Mouse (Mus musculus) bone marrow macrophage, adult 2 months (primary cell): ENCODE measurements around the gene Tmem95. TPM values are rescaled to one million over a fixed set of nuclear protein-coding genes. Genes with fewer than 3 reads are reported as not detected.

Experiments used
- H3K27ac ChIP-seq: 2 replicates; pipeline ENCODE4 v1.5.1; 2012; ENCODE audit warnings: low read depth, low read length; ENCODE audit not compliant: insufficient read depth
- H3K4me1 ChIP-seq: 2 replicates; pipeline ENCODE4 v1.6.1; 2012; ENCODE audit warnings: low read length; ENCODE audit not compliant: control insufficient read depth, insufficient read depth
- H3K4me3 ChIP-seq: 2 replicates; pipeline ENCODE4 v1.5.1; 2012; ENCODE audit warnings: mild to moderate bottlenecking, low read length, moderate library complexity; ENCODE audit not compliant: insufficient read depth
- CTCF ChIP-seq: IDR thresholded peaks from 2 replicates; pipeline ENCODE4 v1.5.1; 2012; ENCODE audit warnings: low read depth, mild to moderate bottlenecking, low read length, moderate library complexity
- POLR2A ChIP-seq: IDR thresholded peaks from 2 replicates; pipeline ENCODE4 v1.6.1; 2012; ENCODE audit warnings: mild to moderate bottlenecking, low read depth, low read length, borderline replicate concordance
- polyA plus RNA-seq: library from polyadenylated mRNA; stranded (reverse); fragments of >200 nt; gene quantifications from 2 replicates; pipeline ENCODE4 v1.2.4, GENCODE M21; 2012; ENCODE audit not compliant: missing spikeins, insufficient read depth, insufficient read length

The Tmem95 gene
- polyA plus RNA-seq, 1 experiment = not detected

DNA sequence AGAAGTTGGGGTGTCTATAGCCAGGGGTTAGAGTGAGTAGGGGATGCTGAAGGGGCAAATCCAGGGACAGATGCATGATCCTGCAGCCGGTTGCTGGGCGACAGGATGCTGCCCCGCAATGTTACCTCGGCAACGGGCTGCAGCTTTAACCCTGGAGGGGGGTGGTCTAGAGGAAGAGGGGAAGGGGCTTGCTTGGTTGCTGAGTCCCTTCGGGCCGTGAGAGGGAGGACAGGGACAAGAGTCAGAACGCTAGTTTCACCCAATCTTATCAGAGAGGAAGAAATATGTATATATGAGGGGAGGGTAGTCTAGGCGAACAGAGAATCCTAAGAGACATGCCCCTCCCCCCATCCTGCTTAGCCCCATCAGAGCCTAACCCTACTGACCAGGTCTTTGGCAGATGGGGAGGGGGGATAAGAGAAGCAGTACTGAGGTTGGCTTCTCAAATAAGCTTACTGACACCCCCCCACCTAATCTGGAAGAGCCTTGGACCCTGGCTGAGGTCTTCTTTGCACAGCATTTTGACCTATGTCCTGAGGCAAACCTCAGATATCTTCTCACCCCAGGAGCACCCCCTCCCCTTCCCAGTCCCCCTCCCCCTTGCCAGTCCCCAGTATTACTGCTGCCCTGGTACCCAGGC lies 42.4 kb downstream of the Tmem95 start:
- peaks cover 5% of the 10 kb centered on the region; the same call in 1 of the 2 replicates for H3K4me1 ChIP-seq
- no peak overlapping the region for H3K4me3 ChIP-seq
- H3K27ac ChIP-seq = no peak overlapping the region
- TF ChIP-seq CTCF (no peak), POLR2A (no peak)

DNA sequence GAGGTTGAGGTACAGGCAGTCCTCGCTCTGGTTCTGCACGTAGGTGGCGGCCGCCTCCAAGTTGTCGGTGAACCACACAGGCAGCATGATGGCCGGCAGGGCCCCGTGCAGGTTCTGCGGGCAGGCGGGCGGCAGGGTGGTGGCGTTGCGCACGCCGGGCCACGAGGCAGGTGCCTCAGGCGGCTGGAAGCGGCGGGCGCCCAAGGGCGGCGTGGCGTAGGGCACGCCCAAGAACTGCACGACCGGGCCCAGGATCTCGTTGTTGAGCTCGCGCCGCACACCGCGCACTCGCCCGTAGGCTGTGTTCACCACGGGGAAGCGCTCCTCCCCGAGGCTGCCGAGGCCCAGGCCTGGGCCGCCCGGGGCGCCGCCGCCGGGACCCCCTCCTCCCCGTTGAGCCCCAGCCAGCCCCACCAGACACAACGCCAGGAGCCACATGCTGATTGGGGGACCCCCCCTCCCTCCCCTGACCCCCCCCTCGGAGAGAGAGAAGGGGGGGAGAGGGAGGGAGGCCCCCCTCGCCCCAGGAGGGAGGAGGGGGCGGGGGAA lies 43.7 kb downstream of the Tmem95 start:
- Histone ChIP-seq H3K4me3 (no peak overlapping the region), H3K27ac (no peak overlapping the region), H3K4me1 (0 out of 2 replicates have a peak, but pooled peaks cover 2% of the 10 kb centered on the region)
- TF ChIP-seq CTCF (no peak), POLR2A (no peak)

DNA sequence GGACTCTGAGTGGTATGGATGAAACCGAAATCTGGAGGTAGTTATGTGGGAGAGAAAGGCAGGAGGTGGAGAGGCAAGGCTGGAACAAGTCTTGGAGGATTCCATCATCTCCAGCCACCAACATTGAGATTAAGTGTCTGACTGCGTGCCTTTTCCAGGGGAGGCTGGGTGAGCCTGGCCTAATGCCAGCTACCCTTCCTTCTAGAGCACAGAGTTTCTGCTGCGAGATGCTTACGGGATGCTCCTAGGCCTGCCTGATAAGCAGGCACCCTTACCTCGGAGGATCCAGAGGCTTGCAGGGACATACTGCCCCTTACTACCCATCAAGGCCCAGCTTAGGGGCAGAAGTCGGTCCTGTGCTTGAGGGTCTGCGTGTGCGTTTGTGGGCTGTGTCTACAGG lies 44.3 kb downstream of the Tmem95 start:
- Histone ChIP-seq H3K4me1 (0 out of 2 replicates have a peak, but pooled peaks cover 2% of the 10 kb centered on the region), H3K4me3 (no peak overlapping the region), H3K27ac (no peak overlapping the region)
- TF ChIP-seq POLR2A (no peak), CTCF (no peak)

DNA sequence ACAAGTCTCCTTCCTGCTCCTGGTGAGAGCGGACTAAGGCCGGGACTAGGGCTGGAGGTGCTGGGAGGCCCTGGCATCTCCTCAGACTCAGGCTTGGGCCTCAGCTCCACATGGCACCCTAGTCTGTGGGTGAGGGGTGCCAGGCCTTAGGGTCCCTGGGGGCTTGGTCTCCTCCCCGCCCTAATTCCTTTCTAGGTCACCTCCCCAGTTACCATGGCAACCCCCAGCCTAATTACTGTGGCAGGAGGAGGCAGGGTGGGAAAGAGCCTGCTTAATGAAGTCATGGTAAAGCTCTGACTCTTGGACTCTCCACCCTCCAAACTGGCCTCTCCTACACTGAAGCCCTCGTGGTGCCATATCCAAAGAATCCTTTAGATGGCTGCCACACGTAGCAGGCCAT lies 49.0 kb downstream of the Tmem95 start:
- TF ChIP-seq CTCF (no peak), POLR2A (no peak)
- H3K4me3 ChIP-seq = no peak overlapping the region

More for the DNA sequence above, 49.0 kb downstream of the Tmem95 start:
- Histone ChIP-seq H3K4me1 (0 out of 2 replicates have a peak, but pooled peaks cover 2% of the 10 kb centered on the region), H3K27ac (no peak overlapping the region)

Other genes with a start within 250 kb of the Tmem95 start
- 54.1 and 64.6 TPM in 2 replicates for gene Fxr2, start 245.0 kb downstream of the Tmem95 start, polyA plus RNA-seq
- not detected in 2 replicates for gene Sox15, start 222.7 kb downstream of the Tmem95 start, polyA plus RNA-seq
- gene Mpdu1, start 215.4 kb downstream of the Tmem95 start, polyA plus RNA-seq = 64.2 and 68.9 TPM in 2 replicates
- gene Cd68, start 211.9 kb downstream of the Tmem95 start, polyA plus RNA-seq = 1,401 and 1,598 TPM in 2 replicates
- 303 and 319 TPM in 2 replicates for gene Eif4a1, start 205.6 kb downstream of the Tmem95 start, polyA plus RNA-seq
- gene Senp3, start 195.9 kb downstream of the Tmem95 start, polyA plus RNA-seq = 120 and 131 TPM in 2 replicates
- 20.8 and 23.9 TPM in 2 replicates for gene Tnfsf13, start 192.2 kb downstream of the Tmem95 start, polyA plus RNA-seq
- gene Tnfsf12, start 182.2 kb downstream of the Tmem95 start, polyA plus RNA-seq = 97.6 and 101 TPM in 2 replicates
- 43.9 and 59.4 TPM in 2 replicates for gene Tnfsfm13, start 181.9 kb downstream of the Tmem95 start, polyA plus RNA-seq
- gene Polr2a, start 119.4 kb downstream of the Tmem95 start, polyA plus RNA-seq = 46.5 and 69.7 TPM in 2 replicates
- not detected in 2 replicates for gene Slc35g3, start 116.0 kb downstream of the Tmem95 start, polyA plus RNA-seq
- gene Zbtb4, start 112.1 kb downstream of the Tmem95 start, polyA plus RNA-seq = 28.8 and 38.2 TPM in 2 replicates
- 1.0 and 1.8 TPM in 2 replicates for gene Chrnb1, start 82.1 kb downstream of the Tmem95 start, polyA plus RNA-seq
- 27.9 and 29.7 TPM in 2 replicates for gene Fgf11, start 76.2 kb downstream of the Tmem95 start, polyA plus RNA-seq
- gene Tmem102, start 72.4 kb downstream of the Tmem95 start, polyA plus RNA-seq = not detected in 2 replicates
- not detected in 2 replicates for gene Gm39566, start 62.7 kb downstream of the Tmem95 start, polyA plus RNA-seq
- gene Spem2, start 59.6 kb downstream of the Tmem95 start, polyA plus RNA-seq = not detected in 2 replicates
- not detected in 2 replicates for gene Spem1, start 55.8 kb downstream of the Tmem95 start, polyA plus RNA-seq
- gene Nlgn2, start 40.2 kb downstream of the Tmem95 start, polyA plus RNA-seq = 9.9 and 10.9 TPM in 2 replicates
- 253 and 279 TPM in 2 replicates for gene Tmem256, start 39.5 kb downstream of the Tmem95 start, polyA plus RNA-seq
- gene Plscr3, start 31.6 kb downstream of the Tmem95 start, polyA plus RNA-seq = 58.6 and 68.1 TPM in 2 replicates
- not detected in 2 replicates for gene Tnk1, start 19.3 kb downstream of the Tmem95 start, polyA plus RNA-seq
- gene Kctd11, start 3.4 kb upstream of the Tmem95 start, polyA plus RNA-seq = 6.3 and 7.1 TPM in 2 replicates
- gene Acap1, start 17.5 kb upstream of the Tmem95 start, polyA plus RNA-seq = 0.66 TPM in 1 of 2 replicates, not detected in the other
- 1.4 TPM in 1 of 2 replicates, not detected in the other for gene 2810408A11Rik, start 23.0 kb upstream of the Tmem95 start, polyA plus RNA-seq
- gene Neurl4, start 23.1 kb upstream of the Tmem95 start, polyA plus RNA-seq = 15.8 and 16.9 TPM in 2 replicates
- gene Gps2, start 35.9 kb upstream of the Tmem95 start, polyA plus RNA-seq = 92.8 and 103 TPM in 2 replicates
- gene Eif5a, start 43.9 kb upstream of the Tmem95 start, polyA plus RNA-seq = 326 and 347 TPM in 2 replicates
- gene Ybx2, start 57.8 kb upstream of the Tmem95 start, polyA plus RNA-seq = not detected in 2 replicates
- gene Slc2a4, start 70.2 kb upstream of the Tmem95 start, polyA plus RNA-seq = not detected in 2 replicates
- gene Cldn7, start 86.8 kb upstream of the Tmem95 start, polyA plus RNA-seq = not detected in 2 replicates
- 176 and 194 TPM in 2 replicates for gene Ctdnep1, start 103.1 kb upstream of the Tmem95 start, polyA plus RNA-seq
- gene Elp5, start 104.5 kb upstream of the Tmem95 start, polyA plus RNA-seq = 41.4 and 49.8 TPM in 2 replicates
- 1,001 and 1,002 TPM in 2 replicates for gene Gabarap, start 113.1 kb upstream of the Tmem95 start, polyA plus RNA-seq
- 77.6 and 78.1 TPM in 2 replicates for gene Phf23, start 117.8 kb upstream of the Tmem95 start, polyA plus RNA-seq
- 20.4 and 25.8 TPM in 2 replicates for gene Dvl2, start 122.6 kb upstream of the Tmem95 start, polyA plus RNA-seq
- gene Acadvl, start 137.4 kb upstream of the Tmem95 start, polyA plus RNA-seq = 46.4 and 51.3 TPM in 2 replicates
- gene Dlg4, start 138.9 kb upstream of the Tmem95 start, polyA plus RNA-seq = 31.1 and 34.0 TPM in 2 replicates
- gene Asgr1, start 176.1 kb upstream of the Tmem95 start, polyA plus RNA-seq = not detected in 2 replicates
- gene Asgr2, start 214.6 kb upstream of the Tmem95 start, polyA plus RNA-seq = 1.4 and 2.3 TPM in 2 replicates